Comparison of ENCODE assay signal across 11 mouse cellular contexts in genomic region chr11:32536954-32537353, GRCm38 (mm10). TPM values are rescaled to one million over a fixed set of nuclear protein-coding genes. Genes with fewer than 3 reads are reported as not detected.
DNase-seq lines count a peak whose midpoint lies in the region; ATAC-seq and TF ChIP-seq lines count a peak whose summit lies in the region.
"Had no signal": no experiment of that assay in that cellular context is flagged by ENCODE, and none has a peak within 500 bp of the region (broad histone marks: within the 10 kb centered on the region; RNA-seq: fewer than 3 reads in every experiment).

No protein-coding gene starts in this region.

- no peak overlapping the region for H3K4me3 ChIP-seq in hindbrain, embryonic 11.5 days (ENCODE audit: low read depth, low read length)
- H3K4me3 ChIP-seq in hindbrain, embryonic 14.5 days (replicated peaks; ENCODE audit: low read length): no peak overlapping the region
- 0 out of 2 replicates have a peak overlapping the region, but pooled peaks have one; percentile 13 for H3K4me3 ChIP-seq in E14TG2a.4 (replicated peaks; ENCODE audit: low read length)
- no peak overlapping the region for H3K4me3 ChIP-seq in liver, postnatal 0 days (ENCODE audit: low read depth, low read length)

- no peak for TF ChIP-seq CTCF in E14TG2a.4 (conservative IDR thresholded peaks at IDR 0.05; ENCODE audit: low read length)
- TF ChIP-seq CTCF in liver, postnatal 0 days (IDR thresholded peaks at IDR 0.05; ENCODE audit: low read depth): no peak

- 32% methylated on average over 7 of the region's 7 CpGs for WGBS in hindbrain, embryonic 11.5 days
- WGBS in hindbrain, embryonic 14.5 days: 18% methylated on average over 7 of the region's 7 CpGs
- 56% methylated on average over 7 of the region's 7 CpGs for WGBS in liver, postnatal 0 days (ENCODE audit: insufficient replicate concordance)

- peaks cover 2% of the 10 kb centered on the region for H3K4me1 ChIP-seq in hindbrain, embryonic 11.5 days (replicated peaks; ENCODE audit: control insufficient read depth, insufficient read depth, low read length)
- H3K4me1 ChIP-seq in hindbrain, embryonic 14.5 days (replicated peaks; ENCODE audit: control insufficient read depth, insufficient read depth, low read length): peaks cover 32% of the 10 kb centered on the region; the same call in 1 of the 2 replicates
- peaks cover 77% of the 10 kb centered on the region for H3K4me1 ChIP-seq in E14TG2a.4 (replicated peaks; ENCODE audit: low read depth, low read length)
- peaks cover 46% of the 10 kb centered on the region for H3K4me1 ChIP-seq in liver, postnatal 0 days (ENCODE audit: insufficient read depth)

- DNase-seq in hindbrain, embryonic 11.5 days (ENCODE audit: low spot score): peak; percentile 71
- no peak for DNase-seq in hindbrain, embryonic 14.5 days (ENCODE audit: low spot score)
- DNase-seq in T-cell, adult 2 months (ENCODE audit: low spot score): peak; percentile 34
- DNase-seq in liver, postnatal 0 days: no peak
- no peak for DNase-seq in cerebellum, adult 9-10 months
- DNase-seq: gastrocnemius, postnatal 25 days; kidney, postnatal 14 days; lung, postnatal 14 days had no signal

- H3K4me2 ChIP-seq in hindbrain, embryonic 11.5 days (replicated peaks; ENCODE audit: low read depth, low read length): no peak overlapping the region
- H3K4me2 ChIP-seq in hindbrain, embryonic 14.5 days (replicated peaks): no peak overlapping the region
- H3K4me2 ChIP-seq in liver, postnatal 0 days (ENCODE audit: low read depth, low read length): no peak overlapping the region

- H3K9ac ChIP-seq in hindbrain, embryonic 11.5 days (ENCODE audit: low read depth, low read length): no peak overlapping the region
- H3K9ac ChIP-seq in hindbrain, embryonic 14.5 days: no peak overlapping the region
- 0 out of 2 replicates have a peak overlapping the region, but pooled peaks have one; percentile 9 for H3K9ac ChIP-seq in liver, postnatal 0 days (replicated peaks)

- ATAC-seq in hindbrain, embryonic 11.5 days (ENCODE audit: low FRiP score): peak; percentile 60
- ATAC-seq in hindbrain, embryonic 14.5 days (ENCODE audit: low FRiP score): no peak
- ATAC-seq in liver, postnatal 0 days: no peak
- ATAC-seq in erythroid progenitor cell, adult 5-6 weeks (replicated peaks; ENCODE audit: low FRiP score, poor library complexity, severe bottlenecking): no peak
- ATAC-seq: inflammation-experienced regulatory T-cells, adult 6 months had no signal

- peaks cover 2% of the 10 kb centered on the region; the same call in 1 of the 2 replicates for H3K27me3 ChIP-seq in hindbrain, embryonic 11.5 days (ENCODE audit: control insufficient read depth, insufficient read depth, low read length)
- peaks cover 8% of the 10 kb centered on the region; the same call in 1 of the 2 replicates for H3K27me3 ChIP-seq in hindbrain, embryonic 14.5 days (ENCODE audit: control insufficient read depth, insufficient read depth, low read length)
- peaks cover 17% of the 10 kb centered on the region for H3K27me3 ChIP-seq in E14TG2a.4 (ENCODE audit: insufficient read depth, low read length)
- H3K27me3 ChIP-seq in liver, postnatal 0 days (ENCODE audit: insufficient read depth, low read length): no peaks in the 10 kb centered on the region

- H3K27ac ChIP-seq in hindbrain, embryonic 11.5 days (ENCODE audit: low read depth, low read length): no peak overlapping the region
- H3K27ac ChIP-seq in hindbrain, embryonic 14.5 days: no peak overlapping the region
- 0 out of 2 replicates have a peak overlapping the region, but pooled peaks have one; percentile 0 for H3K27ac ChIP-seq in liver, postnatal 0 days (ENCODE audit: low read depth)

- no peaks in the 10 kb centered on the region for H3K36me3 ChIP-seq in hindbrain, embryonic 11.5 days (ENCODE audit: control insufficient read depth, insufficient read depth, low read length)
- no peaks in the 10 kb centered on the region for H3K36me3 ChIP-seq in hindbrain, embryonic 14.5 days (replicated peaks; ENCODE audit: control insufficient read depth, insufficient read depth)
- peaks cover 11% of the 10 kb centered on the region; the same call in 1 of the 2 replicates for H3K36me3 ChIP-seq in E14TG2a.4 (ENCODE audit: insufficient read depth, low read length)
- no peaks in the 10 kb centered on the region for H3K36me3 ChIP-seq in liver, postnatal 0 days (replicated peaks; ENCODE audit: insufficient read depth, low read length)

- no peaks in the 10 kb centered on the region for H3K9me3 ChIP-seq in hindbrain, embryonic 11.5 days (ENCODE audit: control insufficient read depth, low read length)
- H3K9me3 ChIP-seq in hindbrain, embryonic 14.5 days (ENCODE audit: control insufficient read depth, low read length): no peaks in the 10 kb centered on the region
- no peaks in the 10 kb centered on the region for H3K9me3 ChIP-seq in E14TG2a.4 (ENCODE audit: low read length)
- H3K9me3 ChIP-seq in liver, postnatal 0 days (ENCODE audit: low read length): no peaks in the 10 kb centered on the region

- TF ChIP-seq EP300 in liver, postnatal 0 days (IDR thresholded peaks at IDR 0.05; ENCODE audit: low read depth): no peak

RNA-seq across cellular contexts. Expression of gene Stk10, which starts 3.8 kb away (rescaled TPM):
- 1.3 and 2.3 TPM in 2 replicates for polyA plus RNA-seq in hindbrain, embryonic 11.5 days (2014; fragmentation: Nextera tagmentation; extraction: Ambion mirVana)
- polyA plus RNA-seq in hindbrain, embryonic 14.5 days (2014; fragmentation: Nextera tagmentation; extraction: Ambion mirVana): 1.8 and 2.2 TPM in 2 replicates
- 2.2 and 2.3 TPM in 2 replicates for polyA plus RNA-seq in liver, postnatal 0 days (2015; fragmentation: Nextera tagmentation; extraction: Ambion mirVana)
- 14.3 and 15.1 TPM in 2 replicates for total RNA-seq in erythroid progenitor cell, adult 5-6 weeks (2015; ENCODE audit: low replicate concordance)
- total RNA-seq in erythroid progenitor cell, adult 5-6 weeks (2017; ENCODE audit: low replicate concordance): 8.3 and 10.0 TPM in 2 replicates

RNA-seq across cellular contexts. Expression of gene Efcab9, which starts 5.1 kb away (rescaled TPM):
- polyA plus RNA-seq in hindbrain, embryonic 11.5 days (2014; fragmentation: Nextera tagmentation; extraction: Ambion mirVana): 0.28 TPM in 1 of 2 replicates, not detected in the other
- polyA plus RNA-seq in hindbrain, embryonic 14.5 days (2014; fragmentation: Nextera tagmentation; extraction: Ambion mirVana): not detected in 2 replicates
- polyA plus RNA-seq in liver, postnatal 0 days (2015; fragmentation: Nextera tagmentation; extraction: Ambion mirVana): 0.17 and 0.21 TPM in 2 replicates
- total RNA-seq in erythroid progenitor cell, adult 5-6 weeks (2015; ENCODE audit: low replicate concordance): not detected in 2 replicates
- total RNA-seq in erythroid progenitor cell, adult 5-6 weeks (2017; ENCODE audit: low replicate concordance): not detected in 2 replicates

Comparison
In these comparisons a context has a peak if more than half of its experiments do, and no peak if none do; other contexts are left out.
1. DNase-seq: peak in hindbrain, embryonic 11.5 days (single experiment) and T-cell, adult 2 months (single experiment); none in hindbrain, embryonic 14.5 days (single experiment), liver, postnatal 0 days (single experiment) and cerebellum, adult 9-10 months (single experiment).